Mouse (Mus musculus) activated CD4-positive, CD25-positive, alpha-beta regulatory T cell (primary cell): ENCODE measurements around the gene Fzd9. TPM values are rescaled to one million over a fixed set of nuclear protein-coding genes. Genes with fewer than 3 reads are reported as not detected.

Experiments
- polyA plus RNA-seq, 2 experiments: library from polyadenylated mRNA; unstranded; fragments of 100-300 nt; shearing (Covaris generic); gene quantifications; one replicate each; pipeline ENCODE4 v1.2.1; 2017

Gene Fzd9
- polyA plus RNA-seq, result under 1 TPM in 1 of 2 experiments, not detected in 1; 0.20 TPM

DNA sequence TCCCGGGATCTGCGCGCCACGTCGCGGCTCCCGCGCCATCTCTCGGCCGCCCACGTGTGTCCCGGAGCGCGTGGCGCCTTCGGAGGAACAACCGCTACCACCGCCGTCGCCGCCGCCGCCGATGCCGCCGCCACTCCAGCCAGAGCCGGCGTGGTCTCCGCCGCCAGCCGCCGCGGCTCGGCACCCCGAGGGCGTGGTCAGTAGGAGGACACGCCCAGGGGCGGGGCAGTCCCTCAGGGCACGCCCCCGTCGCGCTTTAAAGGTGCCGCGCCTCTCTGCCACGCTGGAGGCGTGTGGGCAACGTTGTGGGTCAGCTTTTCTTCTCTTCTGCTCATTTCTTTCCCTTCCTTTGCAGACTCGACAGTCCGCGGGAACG, at the start of gene Fzd9:
Gene Fzd9 (minus strand): TSS at position 152 of the 376 bp plus-strand sequence.

Other genes starting within 250 kb of the Fzd9 start
- gene Abhd11, start 242.1 kb downstream of the Fzd9 start, polyA plus RNA-seq, result 10 to 100 TPM; 43.2 to 91.7 TPM
- gene Stx1a, start 227.7 kb downstream of the Fzd9 start, polyA plus RNA-seq, result 10 to 100 TPM in 1 of 2 experiments, 1 to 10 TPM in 1; 9.5 to 15.9 TPM
- 10 to 100 TPM; 16.8 to 24.4 TPM for gene Dnajc30, start 187.0 kb downstream of the Fzd9 start, polyA plus RNA-seq
- 100 to 1,000 TPM in 1 of 2 experiments, 10 to 100 TPM in 1; 76.2 to 111 TPM for gene Bud23, start 186.3 kb downstream of the Fzd9 start, polyA plus RNA-seq
- not detected for gene Vps37d, start 173.0 kb downstream of the Fzd9 start, polyA plus RNA-seq
- under 1 TPM; 0.18 to 0.43 TPM for gene Mlxipl, start 161.3 kb downstream of the Fzd9 start, polyA plus RNA-seq
- 10 to 100 TPM; 12.8 to 16.5 TPM for gene Tbl2, start 101.6 kb downstream of the Fzd9 start, polyA plus RNA-seq
- 10 to 100 TPM; 82.5 to 84.2 TPM for gene Bcl7b, start 82.9 kb downstream of the Fzd9 start, polyA plus RNA-seq
- gene Baz1b, start 64.0 kb downstream of the Fzd9 start, polyA plus RNA-seq, result 10 to 100 TPM; 31.2 to 45.4 TPM
- under 1 TPM in 1 of 2 experiments, not detected in 1; 0.18 TPM for gene Fkbp6, start 98.8 kb upstream of the Fzd9 start, polyA plus RNA-seq
- gene Trim50, start 102.1 kb upstream of the Fzd9 start, polyA plus RNA-seq, result under 1 TPM in 1 of 2 experiments, not detected in 1; 0.08 TPM
- 10 to 100 TPM; 24.8 to 35.7 TPM for gene Nsun5, start 118.7 kb upstream of the Fzd9 start, polyA plus RNA-seq
- gene Pom121, start 143.3 kb upstream of the Fzd9 start, polyA plus RNA-seq, result 10 to 100 TPM; 23.7 to 31.1 TPM